Mouse (Mus musculus): ENCODE results near the gene Ets2. TPM values are rescaled to one million over a fixed set of nuclear protein-coding genes. Genes with fewer than 3 reads are reported as not detected.
"Not testable (repeated sequence)": the region's sequence is repeated elsewhere in the genome, so short reads cannot be mapped to it uniquely, and the experiment has no call there.

Gene Ets2
- total RNA-seq, 4 experiments from 2014 or later: 67.2 to 81.0 (median 75.2) TPM

DNA sequence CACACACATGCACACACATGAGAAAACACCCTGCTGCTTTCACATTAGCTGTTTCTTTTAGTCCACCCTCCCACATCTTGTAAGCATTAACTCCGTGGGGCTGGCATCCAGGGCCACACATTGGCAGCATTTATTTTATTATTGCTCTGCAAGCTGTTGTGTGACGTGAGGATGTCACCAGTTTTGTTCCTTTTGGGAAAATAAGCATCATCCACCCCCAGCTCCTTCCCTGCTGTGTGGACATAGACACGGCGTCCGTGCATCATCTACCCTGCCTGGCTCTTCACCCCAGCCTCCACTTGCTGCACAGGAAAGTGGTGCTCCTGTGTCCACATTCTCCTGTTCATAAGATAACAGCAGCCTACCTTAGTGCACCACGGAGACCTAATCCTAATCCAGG lies 27.9 kb downstream of the Ets2 start:
- peak in 1 of 2 experiments; percentile 34 for DNase-seq (ENCODE audit: low spot score in 2 of 2)

DNA sequence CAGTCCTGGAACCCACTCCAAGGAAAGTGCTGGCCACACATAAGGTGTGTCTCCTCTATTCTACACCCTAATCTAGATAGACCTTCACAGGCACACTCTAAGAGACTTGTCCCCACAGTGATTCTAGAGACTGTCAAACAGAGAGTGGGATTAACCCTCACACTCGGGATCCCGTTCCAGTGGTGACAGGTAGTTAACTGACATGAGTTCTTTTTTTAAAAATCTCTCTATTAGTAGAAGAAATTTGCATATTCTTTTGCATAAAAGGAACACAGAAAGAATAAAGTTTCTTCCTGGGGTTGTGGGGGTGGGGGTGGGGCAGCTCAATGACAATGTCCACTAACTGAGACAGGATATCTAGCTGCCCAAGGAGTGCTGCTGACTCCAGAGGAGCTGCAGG lies 32.9 kb downstream of the Ets2 start:
- no peak for DNase-seq (ENCODE audit: low spot score in 2 of 2)

DNA sequence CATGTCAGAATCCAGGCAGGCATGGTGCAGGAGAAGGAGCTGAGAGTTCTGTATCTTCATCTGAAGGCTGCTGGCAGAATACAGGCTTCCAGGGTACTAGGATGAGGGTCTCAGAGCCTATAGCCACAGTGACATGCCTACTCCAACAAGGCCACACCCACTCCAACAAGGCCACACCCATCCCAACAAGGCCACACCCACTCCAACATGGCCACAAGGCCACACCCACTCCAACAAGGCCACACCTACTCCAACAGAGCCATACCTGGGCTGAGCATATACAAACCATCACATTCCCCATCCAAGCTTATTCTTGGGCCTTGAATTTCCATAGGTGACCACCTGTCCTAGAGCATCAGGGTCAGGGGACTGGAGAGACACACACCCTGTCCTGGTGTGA lies 34.2 kb downstream of the Ets2 start:
- no peak for DNase-seq (ENCODE audit: low spot score in 2 of 2)

DNA sequence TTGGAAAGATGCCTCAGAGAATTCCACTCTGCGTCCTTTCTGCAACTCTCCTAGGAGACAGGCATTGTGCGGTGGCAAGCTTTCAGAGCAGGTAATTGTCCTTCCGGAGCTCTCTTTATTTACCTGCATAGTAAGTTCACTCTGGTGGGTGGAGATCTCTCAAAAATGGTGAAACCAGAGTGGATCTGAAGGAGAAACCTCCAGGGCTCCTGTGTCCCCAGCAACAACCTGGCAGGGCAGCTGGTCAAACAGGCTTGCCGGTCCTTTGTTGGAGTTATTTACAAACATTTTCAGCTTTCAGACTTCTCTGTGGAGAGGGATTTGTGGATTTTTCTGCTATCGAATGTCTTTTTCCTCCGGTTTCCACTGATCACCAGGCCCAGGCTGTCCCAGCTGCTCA lies 34.6 kb downstream of the Ets2 start:
- DNase-seq (ENCODE audit: low spot score in 2 of 2): no peak

DNA sequence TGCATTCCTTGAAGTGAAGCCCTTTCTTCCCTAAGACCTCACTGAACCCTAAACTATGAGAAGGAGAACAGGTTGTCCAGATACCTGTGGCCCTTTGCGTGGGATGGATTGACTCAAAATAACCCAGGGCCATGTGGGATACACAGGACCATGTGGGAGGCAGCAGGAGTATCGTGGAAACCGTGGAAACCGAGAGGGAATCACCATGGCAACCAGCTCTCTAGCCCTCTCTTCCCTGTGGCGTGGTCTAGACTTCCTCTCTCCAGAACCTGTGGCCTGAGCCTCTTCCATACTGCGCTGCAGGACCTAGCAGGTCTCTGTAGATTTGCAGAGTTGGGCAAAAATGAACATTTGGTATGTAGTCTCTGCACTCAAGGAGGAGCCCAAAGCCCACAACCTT lies 37.6 kb downstream of the Ets2 start:
- DNase-seq (ENCODE audit: low spot score in 2 of 2): peak; percentile 56 to 59

DNA sequence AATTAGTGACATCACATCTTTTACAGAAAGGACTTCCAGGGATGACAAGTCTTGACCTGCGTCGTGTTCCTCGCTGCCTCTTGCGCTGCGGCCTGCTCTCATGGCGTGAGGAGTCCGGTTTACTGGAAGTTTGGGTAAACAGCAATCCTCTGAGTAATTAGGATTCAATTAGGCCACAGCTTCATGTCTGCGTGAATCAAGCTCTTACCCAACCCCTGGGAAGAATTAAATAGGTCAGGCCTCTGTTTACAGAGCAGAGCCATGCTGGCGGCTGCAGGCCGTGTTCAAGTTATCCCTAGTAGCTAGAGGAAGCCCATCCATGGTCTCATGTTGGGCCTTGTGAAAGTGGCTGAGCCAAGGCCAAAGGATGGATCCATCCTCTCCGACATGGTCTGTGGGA lies 39.5 kb downstream of the Ets2 start:
- DNase-seq (ENCODE audit: low spot score in 2 of 2): no peak

DNA sequence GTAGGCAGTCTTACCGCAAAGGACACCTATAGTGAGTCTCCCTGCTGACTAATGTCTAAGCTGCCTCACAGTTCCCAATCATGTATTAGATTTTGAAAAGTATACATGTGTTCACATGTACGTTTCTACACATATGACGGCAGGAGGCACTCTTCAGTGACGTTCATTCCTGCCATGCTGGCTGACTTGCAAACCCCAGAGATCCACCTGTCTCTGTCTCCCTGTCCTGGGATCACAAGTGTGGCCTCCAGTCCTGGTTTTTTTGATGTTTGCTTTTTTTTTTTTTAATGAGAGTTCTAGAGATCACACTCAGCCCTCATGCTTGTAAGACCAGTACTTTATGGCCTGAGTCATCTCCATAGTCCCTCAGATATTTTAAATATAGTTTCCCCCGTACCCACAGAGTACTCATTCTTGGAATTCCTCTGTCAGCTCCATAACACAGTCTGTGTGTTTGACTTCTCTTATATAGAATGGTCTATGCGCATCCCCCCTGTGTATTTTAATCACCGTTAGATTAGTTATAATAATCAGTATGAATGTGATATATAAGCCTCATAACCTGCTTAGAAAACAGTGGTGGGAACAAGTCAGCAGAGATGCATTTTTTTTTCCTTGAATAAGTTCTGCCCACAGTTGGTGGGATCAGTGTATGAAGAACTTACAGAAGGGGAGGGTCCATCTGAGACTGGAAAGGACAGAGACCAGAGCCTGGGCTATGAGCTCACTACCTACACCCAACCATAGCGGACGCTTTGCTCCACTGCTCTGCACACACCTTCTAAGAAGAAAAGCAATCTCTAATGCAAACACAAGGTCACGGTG lies 40.3 kb downstream of the Ets2 start:
- DNase-seq (ENCODE audit: low spot score in 2 of 2): no peak

DNA sequence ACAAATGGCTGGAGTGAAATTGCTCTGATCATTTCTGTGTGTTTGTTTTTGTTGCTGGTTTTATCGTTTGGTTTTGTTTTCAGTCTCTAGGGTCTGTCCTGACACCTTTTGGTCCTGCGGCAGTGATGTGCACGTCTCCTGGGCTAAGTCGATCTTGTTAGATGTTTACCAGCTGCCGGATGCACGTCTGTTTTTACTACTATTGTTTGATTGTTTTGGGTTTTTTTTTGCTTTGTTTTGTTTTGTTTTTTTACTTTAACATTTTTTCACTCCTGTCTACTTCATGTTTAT lies 40.8 kb downstream of the Ets2 start:
- DNase-seq (ENCODE audit: low spot score in 2 of 2): no peak

DNA sequence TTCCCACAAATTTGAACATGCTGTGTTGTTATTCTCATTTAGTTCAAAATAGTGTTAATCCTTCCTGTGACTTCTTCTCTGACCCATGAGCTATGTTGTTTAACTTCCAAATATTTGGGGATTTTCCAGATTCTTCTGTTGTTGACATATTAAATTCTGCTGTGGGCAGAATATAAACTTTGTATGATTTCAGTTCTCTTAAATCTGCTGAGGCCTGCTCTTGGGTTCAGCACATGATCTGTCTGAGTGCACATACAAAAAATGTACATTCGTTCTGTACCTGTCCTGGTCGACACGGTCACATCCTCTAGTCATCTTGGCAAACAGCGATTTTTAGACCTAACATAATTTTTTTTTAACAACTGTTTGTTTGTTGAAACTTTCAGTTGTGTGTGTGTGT lies 41.2 kb downstream of the Ets2 start:
- DNase-seq (ENCODE audit: low spot score in 2 of 2): no peak

DNA sequence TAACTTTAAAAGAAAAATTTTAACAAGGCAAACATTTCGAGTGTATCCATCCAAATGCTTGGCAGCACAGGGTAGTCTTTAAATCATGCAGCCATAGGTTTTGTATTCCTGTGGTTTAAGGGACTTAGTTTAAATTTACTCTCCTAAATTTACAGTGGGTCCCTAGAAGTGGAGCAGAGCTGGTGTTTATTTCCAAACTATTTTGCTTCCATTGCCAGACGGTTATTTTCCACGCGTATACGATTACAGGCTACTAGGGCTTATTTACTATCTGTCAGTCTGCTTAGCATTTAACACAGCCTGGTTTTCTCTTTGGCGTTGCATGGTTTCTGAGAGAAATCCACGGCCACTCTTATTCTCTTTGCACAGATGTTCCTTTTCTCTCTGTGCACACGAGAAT lies 42.9 kb downstream of the Ets2 start:
- no peak for DNase-seq (ENCODE audit: low spot score in 2 of 2)

DNA sequence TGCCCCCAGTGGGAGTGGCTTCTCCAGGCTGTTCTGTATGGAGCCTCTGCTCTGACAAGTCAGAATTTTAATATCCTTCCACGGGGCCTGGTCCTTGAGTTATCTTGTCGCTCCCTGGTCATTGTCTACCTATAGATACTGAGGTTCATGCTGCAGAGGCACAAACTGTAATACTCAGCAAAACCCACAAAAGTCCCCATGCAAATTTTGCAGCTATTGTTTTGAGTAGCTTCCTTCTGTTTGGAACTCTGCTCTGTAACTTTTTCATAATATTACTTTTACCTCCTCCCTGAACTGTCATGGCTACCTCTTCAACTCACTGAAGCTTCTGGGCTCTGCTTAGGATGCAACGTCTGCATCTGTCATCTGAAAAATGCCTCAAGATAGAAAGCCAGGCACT lies 43.8 kb downstream of the Ets2 start:
- no peak for DNase-seq (ENCODE audit: low spot score in 2 of 2)

DNA sequence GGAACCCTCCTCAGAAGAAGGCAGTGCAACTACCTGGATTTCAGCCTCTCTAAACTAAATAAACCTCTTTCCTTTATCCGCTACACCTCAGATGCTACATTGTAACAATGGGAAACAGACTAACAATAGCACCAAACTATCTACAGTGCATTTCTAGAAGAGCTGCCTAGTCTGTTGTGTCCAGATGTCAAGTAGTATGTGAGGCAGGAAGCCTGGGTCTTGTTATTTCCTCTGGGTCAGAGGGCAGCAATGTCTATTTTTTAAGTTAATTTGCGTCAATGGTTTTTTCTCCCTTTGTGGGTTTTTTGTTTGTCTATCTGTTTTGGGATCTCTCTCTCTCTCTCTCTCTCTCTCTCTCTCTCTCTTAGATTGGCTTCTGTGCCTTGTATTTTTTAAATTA lies 44.7 kb downstream of the Ets2 start:
- no peak for DNase-seq (ENCODE audit: low spot score in 2 of 2)

DNA sequence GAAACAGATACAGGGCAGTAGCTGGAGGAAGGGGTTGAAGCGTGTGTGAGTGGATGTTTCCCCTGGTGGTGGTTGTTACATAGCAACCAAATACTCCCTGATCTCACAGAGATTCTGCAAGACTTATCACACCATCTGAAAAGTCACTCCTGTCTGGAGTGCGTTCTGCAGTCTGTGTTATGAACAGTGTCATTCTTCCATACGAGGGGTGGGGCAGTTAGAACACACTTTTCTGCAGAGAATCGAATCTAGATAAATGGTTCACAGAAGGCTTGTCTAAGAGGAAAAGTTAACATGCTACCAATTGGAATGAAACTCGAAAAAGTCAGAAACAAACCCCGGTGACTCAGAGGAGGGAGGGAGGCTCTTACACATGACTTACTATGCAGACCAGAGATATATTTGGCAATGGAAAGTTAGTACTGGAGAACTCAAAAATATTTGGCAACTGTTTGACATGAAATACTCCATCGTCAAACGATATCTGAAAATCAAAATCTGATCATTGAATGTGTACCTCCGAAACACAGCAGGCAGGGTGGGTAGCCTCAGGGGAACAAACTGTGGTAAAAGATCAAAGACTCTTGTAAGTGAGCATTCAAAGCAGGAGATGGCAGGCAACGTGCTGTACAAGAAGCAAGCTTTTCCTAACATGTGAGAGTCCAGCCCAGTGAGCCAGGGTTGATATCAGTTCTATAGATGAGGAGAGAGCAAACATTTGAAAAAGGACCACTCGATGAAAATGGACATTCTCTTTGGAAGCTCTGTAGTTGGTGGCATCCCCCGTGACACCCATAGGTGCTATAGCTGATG lies 47.6 kb downstream of the Ets2 start:
- no peak for DNase-seq (ENCODE audit: low spot score in 2 of 2)

DNA sequence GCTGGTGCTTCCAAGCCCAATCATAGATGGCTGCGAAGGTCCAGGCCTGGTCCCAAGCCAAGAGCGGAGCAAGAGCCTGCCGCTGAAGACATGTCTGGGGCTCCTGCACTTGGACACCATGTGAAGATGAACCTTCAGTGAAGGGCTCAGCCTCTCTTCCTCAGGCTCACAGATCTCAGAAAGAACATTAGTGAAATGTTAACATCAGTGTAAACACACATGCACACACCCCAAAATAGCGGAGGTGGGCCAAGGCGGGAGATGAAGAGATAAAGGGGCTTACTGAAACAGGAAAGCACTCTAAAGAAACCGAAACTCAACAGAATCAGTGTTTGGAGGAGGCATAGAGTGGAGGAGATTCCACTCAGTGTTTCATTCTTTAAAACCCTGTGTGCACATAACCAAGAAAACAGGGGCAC lies 48.3 kb downstream of the Ets2 start:
- DNase-seq (ENCODE audit: low spot score in 2 of 2): no peak

DNA sequence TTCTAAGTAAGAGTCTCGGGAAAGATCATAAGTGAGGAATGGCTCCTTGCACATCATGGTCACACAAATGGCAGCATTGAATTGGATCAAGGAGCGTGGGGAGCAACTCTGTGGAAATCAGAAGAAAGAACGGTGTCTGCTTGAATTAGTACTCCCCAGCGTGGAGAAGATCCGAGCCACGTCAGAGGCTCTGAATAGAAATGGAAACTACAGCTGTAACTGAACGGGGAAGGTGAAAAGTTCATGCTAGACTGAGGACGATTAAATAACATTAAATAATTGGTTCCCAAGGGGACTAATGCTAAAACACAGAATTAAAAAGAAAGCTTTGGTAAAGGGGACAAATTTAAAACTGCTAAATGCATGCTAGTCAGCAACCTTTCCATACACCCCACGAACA lies 50.6 kb downstream of the Ets2 start:
- no peak for DNase-seq (ENCODE audit: low spot score in 2 of 2)

DNA sequence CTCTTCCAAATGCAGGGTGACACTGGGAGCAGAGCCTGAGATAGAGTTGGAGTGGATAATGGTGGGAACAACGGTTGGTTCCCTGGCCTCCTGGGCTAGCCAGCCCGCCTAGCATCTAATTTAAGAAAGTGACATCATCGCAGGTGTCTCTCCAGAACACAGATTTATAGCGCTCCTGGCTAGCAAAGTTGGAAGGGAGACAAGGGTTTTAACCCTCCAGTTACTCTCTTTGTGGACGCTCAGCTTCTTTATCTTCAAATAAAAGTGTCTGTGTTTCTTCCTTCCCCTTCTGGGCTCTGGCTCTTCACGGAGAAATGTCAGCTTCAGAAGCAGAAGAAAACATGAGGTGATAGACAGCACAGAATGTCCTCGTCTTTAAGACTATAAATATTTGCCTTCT lies 51.4 kb downstream of the Ets2 start:
- no peak for DNase-seq (ENCODE audit: low spot score in 2 of 2)

DNA sequence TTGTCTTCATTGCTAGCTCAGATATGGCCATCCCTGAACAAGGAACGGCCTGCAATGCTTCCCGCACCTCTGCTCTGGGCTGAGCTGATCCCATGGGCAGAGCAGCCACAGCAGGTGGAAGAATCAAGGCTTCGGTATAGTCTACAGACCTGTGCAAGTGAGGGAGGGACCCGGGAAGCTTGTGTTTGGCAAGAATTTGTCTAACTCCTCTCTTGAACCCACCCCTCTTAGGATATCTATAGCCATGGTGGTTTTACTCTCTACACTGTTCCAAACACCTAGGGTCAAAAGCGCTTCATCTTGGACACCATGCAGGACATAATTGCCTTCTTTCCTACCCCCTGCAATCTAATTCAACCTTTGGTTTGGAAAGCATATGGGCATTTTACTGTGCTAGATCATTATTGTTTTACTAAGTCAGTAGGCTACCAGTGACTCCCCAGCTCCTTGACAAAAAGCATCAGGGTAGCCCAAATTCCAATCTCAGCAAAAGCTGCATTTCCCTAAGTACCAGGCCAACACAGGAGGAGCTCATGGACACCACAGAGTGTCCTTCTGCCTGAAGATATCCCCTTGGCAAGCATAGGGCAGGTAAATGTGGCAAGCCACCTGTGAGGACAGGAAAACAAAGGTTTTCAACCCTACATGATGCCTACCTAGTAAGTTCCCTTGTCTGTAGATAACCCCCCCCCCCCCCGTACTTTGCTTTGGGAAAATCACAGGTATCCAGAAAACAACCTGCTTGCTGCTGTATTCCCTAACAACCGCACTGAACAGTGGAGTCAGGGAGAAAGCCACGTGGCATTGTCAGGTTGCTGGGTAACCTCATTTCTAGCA lies 57.5 kb downstream of the Ets2 start:
- no peak for DNase-seq (ENCODE audit: low spot score in 2 of 2)

DNA sequence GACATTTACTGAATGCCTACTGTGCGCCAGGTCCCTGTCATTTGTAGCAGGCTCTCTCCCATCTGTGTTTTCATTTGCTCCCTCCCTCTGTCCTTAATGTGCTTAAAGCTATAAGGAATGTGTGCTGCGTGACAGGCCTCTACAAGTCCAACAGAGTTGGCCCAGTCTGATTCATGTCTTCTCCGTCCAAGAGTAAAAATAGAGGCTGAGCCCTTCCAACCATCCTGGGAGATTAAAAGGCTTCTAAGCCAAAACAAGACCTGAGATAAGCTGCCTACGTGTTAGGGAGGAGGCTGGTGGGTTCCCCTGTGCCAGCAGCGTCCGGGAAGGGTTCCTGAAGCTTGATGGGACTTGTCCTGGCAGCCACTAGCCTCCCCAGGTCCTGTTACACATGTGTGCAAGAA lies 58.1 kb downstream of the Ets2 start:
- no peak for DNase-seq (ENCODE audit: low spot score in 2 of 2)

DNA sequence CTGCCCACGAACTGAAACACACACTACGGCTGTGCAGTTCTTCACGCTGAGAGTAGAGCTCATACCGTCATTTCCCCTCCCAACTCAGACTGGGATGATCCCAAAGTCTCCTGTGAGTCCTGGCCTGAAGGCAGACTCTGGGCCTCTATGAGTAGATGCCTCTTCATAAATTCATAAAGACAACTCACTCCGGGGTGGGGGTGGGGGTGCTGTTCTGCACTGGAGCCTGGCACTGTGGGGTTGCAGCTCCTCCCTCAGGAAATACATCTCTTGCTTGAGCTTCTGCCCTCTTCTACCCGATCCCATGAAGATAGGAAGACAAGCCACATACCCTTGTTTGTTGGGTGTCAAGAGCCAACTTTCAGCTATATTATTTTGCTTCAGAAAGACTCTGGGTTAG lies 59.9 kb downstream of the Ets2 start:
- DNase-seq (ENCODE audit: low spot score in 2 of 2): no peak

DNA sequence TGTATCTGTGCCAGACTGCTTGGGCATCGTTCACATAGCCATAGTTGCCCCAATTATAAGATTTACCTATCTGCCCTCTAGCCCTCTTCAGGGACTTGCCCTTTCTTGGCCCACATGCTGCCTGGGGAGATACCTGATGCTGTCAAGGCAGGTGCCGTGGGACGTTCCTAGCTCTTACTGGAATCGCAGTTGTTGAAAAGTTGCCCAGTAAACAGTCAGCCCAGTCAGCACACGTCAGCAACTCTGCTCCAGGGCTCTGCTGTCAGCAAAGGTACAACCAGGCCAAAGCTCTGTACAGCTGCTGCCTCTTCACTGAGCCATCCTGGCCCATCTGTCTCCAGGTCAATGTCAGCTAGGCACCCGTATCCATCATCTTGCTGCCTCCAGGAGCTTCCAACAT lies 61.3 kb downstream of the Ets2 start:
- no peak for DNase-seq (ENCODE audit: low spot score in 2 of 2)

DNA sequence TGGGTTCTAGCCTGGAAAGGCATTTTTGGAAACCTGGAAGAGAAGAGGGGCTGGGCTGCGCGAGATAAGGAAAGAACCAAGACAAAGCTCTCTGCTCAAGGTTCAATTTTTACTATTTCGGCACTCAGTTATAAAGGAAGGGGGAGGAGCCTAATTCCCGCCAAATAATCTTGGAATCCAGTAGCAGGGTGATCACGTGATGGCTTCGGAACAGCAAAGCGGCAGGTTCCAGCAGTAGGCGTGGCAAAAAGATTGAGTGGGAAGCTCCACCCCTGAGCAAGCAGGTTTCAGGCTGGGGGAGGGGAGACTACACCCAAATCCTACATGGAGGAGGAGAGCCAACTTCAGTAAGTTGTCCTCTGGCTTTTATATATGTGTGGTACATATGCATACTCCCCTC lies 62.2 kb downstream of the Ets2 start:
- DNase-seq (ENCODE audit: low spot score in 2 of 2): not testable (repeated sequence)

DNA sequence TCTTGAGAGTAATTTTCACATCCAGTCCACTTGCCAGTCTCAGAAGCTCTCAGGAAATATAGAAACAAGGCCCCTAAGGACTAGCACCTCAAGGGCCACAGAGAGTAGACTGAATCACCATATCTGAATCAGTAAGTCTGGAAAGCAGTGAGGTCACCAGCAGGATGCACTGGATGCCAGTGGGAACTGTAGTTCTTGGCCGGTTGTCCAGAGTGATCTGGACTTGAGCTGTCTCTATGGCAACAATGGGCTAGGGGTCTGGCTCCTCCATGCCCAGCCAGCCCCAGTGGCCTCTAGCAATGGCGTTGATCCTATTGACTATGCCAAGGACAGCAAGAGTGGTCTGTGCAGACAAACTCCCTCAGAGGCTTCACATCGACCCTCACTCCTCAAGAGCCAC lies 64.3 kb downstream of the Ets2 start:
- DNase-seq (ENCODE audit: low spot score in 2 of 2): no peak

Data from layer of hippocampus, adult 8-10 months (tissue).